Mouse (Mus musculus): ENCODE results near the gene Sdf2l1.

- TF ChIP-seq CTCF (IDR thresholded peaks at IDR 0.05; ENCODE audit: low read depth) (no peak), EP300 (IDR thresholded peaks at IDR 0.05; ENCODE audit: low read depth) (no peak)
These were observed 49.2 kb upstream of the Sdf2l1 start for GRCm38 (mm10) chr16:17181382-17181781.
